Mouse (Mus musculus) heart, embryonic 14.5 days (tissue): ENCODE data around the gene Pcsk7. TPM values are rescaled to one million over a fixed set of nuclear protein-coding genes. Genes with fewer than 3 reads are reported as not detected.

Experiments used
- ATAC-seq: fragments of 200-750 bp; cut with Nextera tagmentation; 2 replicates; pipeline ENCODE4 v1.8.0; 2017; ENCODE audit warnings: low read depth, moderate TSS enrichment; ENCODE audit not compliant: insufficient number of reproducible peaks, insufficient read depth, low FRiP score
- H3K27ac ChIP-seq, 2 experiments: fragments of 200-500 bp in 1 of 2; fragments of 300-500 bp in 1 of 2; sonication (generic) in 1 of 2; replicated peaks in 1 of 2; 2 replicates each; pipeline ENCODE4 v1.5.1; 2012 to 2014; ENCODE audit warnings: low read depth in 2 of 2, low read length in 2 of 2, control low read depth in 1 of 2, mild to moderate bottlenecking in 1 of 2, mixed read lengths in 1 of 2; ENCODE audit not compliant: control insufficient read depth in 1 of 2, insufficient read depth in 1 of 2
- H3K27me3 ChIP-seq: fragments of 300-500 bp; sonication (generic); 2 replicates; pipeline ENCODE4 v1.6.1; 2014; ENCODE audit warnings: mild to moderate bottlenecking, low read length, control low read depth; ENCODE audit not compliant: control insufficient read depth, insufficient read depth
- H3K36me3 ChIP-seq: fragments of 300-500 bp; sonication (generic); 2 replicates; pipeline ENCODE4 v1.6.1; 2014; ENCODE audit warnings: mild to moderate bottlenecking, control low read depth, low read length, mixed read lengths; ENCODE audit not compliant: control insufficient read depth, insufficient read depth
- H3K4me1 ChIP-seq, 2 experiments: fragments of 200-500 bp in 1 of 2; fragments of 300-500 bp in 1 of 2; sonication (generic) in 1 of 2; 2 replicates each; pipeline ENCODE4 v1.6.1; 2012 to 2014; ENCODE audit warnings: low read length in 2 of 2, control low read depth in 1 of 2, mixed read lengths in 1 of 2; ENCODE audit not compliant: control insufficient read depth in 2 of 2, insufficient read depth in 2 of 2
- H3K4me2 ChIP-seq: fragments of 300-500 bp; sonication (generic); 2 replicates; pipeline ENCODE4 v1.6.1; 2014; ENCODE audit warnings: mild to moderate bottlenecking, low read length
- H3K4me3 ChIP-seq, 2 experiments: fragments of 200-500 bp in 1 of 2; fragments of 300-500 bp in 1 of 2; sonication (generic) in 1 of 2; 2 replicates each; pipeline ENCODE4 v1.5.1; 2012 to 2014; ENCODE audit warnings: low read length in 2 of 2, mild to moderate bottlenecking in 2 of 2, control low read depth in 1 of 2, low read depth in 1 of 2, moderate library complexity in 1 of 2; ENCODE audit not compliant: control insufficient read depth in 1 of 2, insufficient read depth in 1 of 2
- H3K9ac ChIP-seq: fragments of 300-500 bp; sonication (generic); 2 replicates; pipeline ENCODE4 v1.6.1; 2014; ENCODE audit warnings: mild to moderate bottlenecking, low read length
- H3K9me3 ChIP-seq: fragments of 300-500 bp; sonication (generic); 2 replicates; pipeline ENCODE4 v1.6.1; 2016; ENCODE audit warnings: low read length, control low read depth; ENCODE audit not compliant: control insufficient read depth
- WGBS: fragments of 180-500 bp; shearing (Covaris S2); extraction: QIAGEN DNeasy Blood & Tissue Kit; methylation state at CpG from one replicate; pipeline ENCODE4 v1.1.7; 2014; 5-methylcytosine and 5-hydroxymethylcytosine counted together
- polyA plus RNA-seq: library from polyadenylated mRNA; unstranded; fragments of >200 nt; fragmentation: Nextera tagmentation; extraction: Ambion mirVana; gene quantifications from 2 replicates; pipeline ENCODE4 v1.2.1, GENCODE M21; 2014

Gene Pcsk7
- polyA plus RNA-seq, 1 experiment from 2014 or later = 12.1 TPM

GRCm38 (mm10) chr9:45946182-45946871 lies 40.0 kb downstream of the Pcsk7 start:
- Histone ChIP-seq H3K4me1 (no peaks in the 10 kb centered on the region), H3K36me3 (peaks cover 100% of the 10 kb centered on the region), H3K9me3 (no peaks in the 10 kb centered on the region), H3K27me3 (no peaks in the 10 kb centered on the region), H3K27ac (no peak overlapping the region), H3K4me2 (no peak overlapping the region), H3K4me3 (no peak overlapping the region), H3K9ac (no peak overlapping the region)
- WGBS = 80% methylated on average over 16 of the region's 16 CpGs
- ATAC-seq = no peak

DNA sequence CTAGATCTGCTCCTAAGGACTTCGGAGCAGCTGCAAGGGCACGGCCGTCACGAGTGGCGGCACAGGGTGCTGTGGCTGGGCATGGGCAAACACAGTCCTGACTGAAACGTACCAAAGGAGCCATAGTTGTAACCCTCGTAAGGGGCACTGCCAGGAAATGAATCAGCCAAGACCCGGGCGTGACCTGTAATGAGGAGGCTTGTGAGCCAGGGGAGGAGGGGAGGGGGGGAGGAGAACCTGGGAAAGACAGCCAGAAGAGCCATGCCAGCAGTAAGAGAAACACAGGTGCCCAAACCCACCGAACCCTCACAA lies 40.5 kb downstream of the Pcsk7 start:
- WGBS = 87% methylated on average over 10 of the region's 10 CpGs
- ATAC-seq = no peak
- H3K4me1 ChIP-seq = no peaks in the 10 kb centered on the region
- H3K9me3 ChIP-seq = no peaks in the 10 kb centered on the region
- H3K27ac ChIP-seq = no peak overlapping the region
- H3K4me2 ChIP-seq = no peak overlapping the region
- no peak overlapping the region for H3K4me3 ChIP-seq
- H3K9ac ChIP-seq = no peak overlapping the region
- H3K27me3 ChIP-seq = no peaks in the 10 kb centered on the region
- H3K36me3 ChIP-seq = peaks cover 100% of the 10 kb centered on the region

DNA sequence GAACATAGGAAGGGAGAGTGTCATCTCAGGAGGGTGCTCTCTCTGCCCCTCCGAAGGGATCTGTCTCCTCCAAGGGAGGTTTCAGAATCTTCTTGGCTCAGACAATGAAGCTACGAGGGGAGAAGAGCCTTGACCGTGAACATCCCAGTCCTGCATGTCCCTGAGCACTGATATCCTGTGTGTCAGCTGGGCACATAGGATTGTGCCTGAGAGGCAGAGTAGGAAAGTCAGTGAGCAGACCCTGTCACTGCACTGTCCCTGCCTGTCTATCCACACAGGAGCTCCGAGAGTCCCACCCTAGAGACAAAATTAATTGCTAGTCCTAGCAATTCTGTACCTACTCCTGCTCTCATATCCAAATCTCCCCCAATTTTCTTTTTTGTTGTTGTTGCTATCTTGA lies 45.8 kb downstream of the Pcsk7 start:
- H3K36me3 ChIP-seq = peaks cover 60% of the 10 kb centered on the region

GRCm38 (mm10) chr9:45952890-45953289 lies 46.6 kb downstream of the Pcsk7 start:
- no peak for ATAC-seq
- Histone ChIP-seq H3K27ac (no peak overlapping the region), H3K4me1 (peaks cover 12 to 16% of the 10 kb centered on the region in 2 experiments), H3K27me3 (no peaks in the 10 kb centered on the region), H3K9me3 (no peaks in the 10 kb centered on the region), H3K4me3 (no peak overlapping the region), H3K4me2 (peak overlapping the region; percentile 85), H3K36me3 (peaks cover 51% of the 10 kb centered on the region), H3K9ac (peak overlapping the region; percentile 88; the same call in 1 of the 2 replicates)
- whole genome bisulfite sequencing = 83% methylated on average over 7 of the region's 7 CpGs

More for the DNA sequence above, 45.8 kb downstream of the Pcsk7 start:
- 88% methylated on average over 4 of the region's 4 CpGs for WGBS
- H3K27ac ChIP-seq = no peak overlapping the region
- no peak overlapping the region for H3K4me3 ChIP-seq
- peaks cover 12 to 16% of the 10 kb centered on the region in 2 experiments for H3K4me1 ChIP-seq
- no peak overlapping the region for H3K9ac ChIP-seq
- H3K27me3 ChIP-seq = no peaks in the 10 kb centered on the region
- no peaks in the 10 kb centered on the region for H3K9me3 ChIP-seq
- no peak overlapping the region for H3K4me2 ChIP-seq
- ATAC-seq = no peak

- ATAC-seq = no peak
- 57% methylated on average over 13 of the region's 13 CpGs for WGBS
Observed at GRCm38 (mm10) chr9:45953511-45954293, 47.4 kb downstream of the Pcsk7 start.

DNA sequence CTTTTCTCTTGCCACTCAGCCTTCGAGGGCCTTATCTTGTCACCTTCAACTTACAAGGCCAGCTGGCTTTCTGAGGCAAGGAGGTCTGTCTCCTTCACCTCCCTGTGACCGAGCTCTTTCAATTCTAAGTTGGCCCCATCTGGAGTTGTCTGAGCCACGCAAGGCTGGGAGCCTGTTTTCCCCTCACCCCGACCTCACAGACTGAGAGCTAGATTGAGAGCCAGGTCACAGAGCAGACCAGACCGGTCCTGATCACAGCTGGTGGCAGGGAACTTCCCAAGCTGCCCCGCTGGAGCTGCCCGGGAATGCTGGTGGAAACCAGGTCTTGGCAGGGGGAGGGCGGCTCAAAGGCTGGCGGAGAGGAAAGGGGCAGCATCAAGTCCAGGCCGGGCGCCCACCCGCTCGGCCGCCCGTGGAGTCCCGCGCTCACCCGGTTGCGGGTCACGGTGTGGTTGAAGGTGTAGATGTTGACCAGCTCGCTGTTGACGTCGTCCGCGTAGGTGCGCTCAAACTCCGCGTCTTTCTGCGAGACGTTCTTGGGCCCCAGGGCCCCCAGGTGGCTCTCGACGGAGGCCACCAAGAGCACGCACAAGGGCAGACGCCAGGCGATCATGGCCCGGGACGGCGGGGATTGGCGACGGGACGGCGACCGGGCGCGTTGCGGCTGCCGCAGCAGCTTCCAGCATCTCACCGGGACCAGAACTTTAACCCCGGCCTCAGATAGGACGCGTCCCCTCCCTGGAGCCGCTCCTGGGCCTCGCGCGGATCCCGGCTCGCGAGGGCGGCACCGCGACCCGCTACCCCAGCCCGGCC lies 48.2 kb downstream of the Pcsk7 start:
- H3K4me1 ChIP-seq = peaks cover 12 to 16% of the 10 kb centered on the region in 2 experiments

More at GRCm38 (mm10) chr9:45953511-45954293, 47.4 kb downstream of the Pcsk7 start:
- Histone ChIP-seq H3K27ac (peak overlapping the region; percentile 72 to 89), H3K9me3 (no peaks in the 10 kb centered on the region), H3K27me3 (no peaks in the 10 kb centered on the region), H3K36me3 (peaks cover 43% of the 10 kb centered on the region), H3K4me2 (peak overlapping the region; percentile 85), H3K4me3 (peak overlapping the region; percentile 66 to 79), H3K4me1 (peaks cover 12 to 16% of the 10 kb centered on the region in 2 experiments), H3K9ac (peak overlapping the region; percentile 88)

More for the DNA sequence above, 48.2 kb downstream of the Pcsk7 start:
- Histone ChIP-seq H3K9ac (peak overlapping the region; percentile 88), H3K4me3 (peak overlapping the region; percentile 66 to 79), H3K27me3 (no peaks in the 10 kb centered on the region), H3K9me3 (no peaks in the 10 kb centered on the region), H3K36me3 (peaks cover 35% of the 10 kb centered on the region), H3K4me2 (peak overlapping the region; percentile 85), H3K27ac (peak overlapping the region; percentile 72 to 89)
- WGBS = under 1% methylated on average over 62 of the region's 63 CpGs
- ATAC-seq = peak; percentile 45
